Mouse (Mus musculus) neutrophil, adult 5-6 weeks (primary cell): ENCODE measurements around the gene Clba1. TPM values are rescaled to one million over a fixed set of nuclear protein-coding genes. Genes with fewer than 3 reads are reported as not detected.
"Not testable (repeated sequence)": the region's sequence is repeated elsewhere in the genome, so short reads cannot be mapped to it uniquely, and the experiment has no call there.

Experiments used
- ATAC-seq: fragments of 151-379, 151-347 bp; 2 replicates; pipeline ENCODE4 v1.8.0; 2017; ENCODE audit warnings: mild to moderate bottlenecking, moderate TSS enrichment; ENCODE audit not compliant: insufficient number of reproducible peaks, poor library complexity, low FRiP score, severe bottlenecking; ENCODE audit errors: extremely low read depth
- total RNA-seq: library from RNA; stranded (forward); fragments of 200-1000 nt; gene quantifications from 2 replicates; pipeline ENCODE4 v1.2.3, GENCODE M21; 2017

The Clba1 gene
- total RNA-seq, 1 experiment from 2014 or later: 0.70 TPM

DNA sequence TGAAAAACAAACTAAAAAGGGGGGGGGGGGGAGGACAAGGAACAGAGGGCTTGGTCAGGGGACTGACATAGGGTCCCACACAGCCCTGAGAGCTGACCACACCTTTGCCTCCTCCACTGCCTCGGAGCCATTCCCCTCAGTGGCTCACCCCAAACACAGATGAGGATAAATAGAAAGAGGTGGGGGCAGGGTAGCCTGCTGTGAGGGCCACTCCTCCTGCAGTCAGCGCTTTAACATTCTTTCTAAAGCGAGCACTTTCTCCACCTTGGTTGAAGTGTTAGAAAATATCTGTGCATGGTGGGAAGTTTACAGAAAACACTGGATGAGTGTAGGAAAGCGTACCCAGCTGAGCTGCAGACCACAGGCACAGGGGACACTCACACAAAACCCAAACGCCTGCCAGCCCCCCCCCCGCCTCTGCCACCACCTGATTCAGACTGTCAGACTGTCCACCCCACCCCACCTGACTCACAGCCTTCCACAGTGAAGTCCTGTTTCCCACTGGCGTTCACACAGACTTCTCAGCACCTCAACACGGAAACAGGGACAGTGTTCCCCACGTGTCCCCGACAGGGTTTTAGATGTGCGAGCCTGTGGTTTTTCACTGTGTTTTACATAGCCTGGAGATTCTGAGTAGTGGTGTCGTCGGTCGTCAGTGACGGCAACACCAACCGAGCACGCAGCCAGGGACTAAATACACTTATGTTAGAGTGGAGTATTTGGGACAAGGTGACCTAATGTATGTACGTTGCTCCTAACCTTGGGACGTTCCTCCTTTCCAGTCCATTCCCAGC lies 1.6 kb downstream of the Clba1 start:
- ATAC-seq: no peak

DNA sequence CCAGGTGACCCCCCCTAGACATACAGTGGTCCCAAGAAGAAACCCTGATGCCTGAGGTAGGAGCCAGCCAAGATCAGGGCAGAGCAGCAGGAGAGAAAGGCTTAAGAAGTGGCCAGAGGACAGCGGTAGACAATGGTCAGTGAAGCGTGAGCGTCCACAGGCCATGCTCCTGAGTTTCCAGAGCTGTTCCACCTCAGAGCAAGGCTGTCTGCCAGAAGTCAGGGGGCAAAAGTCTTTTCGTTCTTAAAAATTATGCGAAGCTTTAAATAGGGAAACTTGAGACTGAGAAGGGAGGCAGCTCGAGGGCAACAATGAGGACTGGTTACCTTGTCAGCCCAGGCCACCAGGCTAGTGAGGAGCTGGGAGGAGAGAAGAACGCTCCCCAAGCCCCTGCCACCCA lies 4.6 kb downstream of the Clba1 start:
- ATAC-seq: no peak

DNA sequence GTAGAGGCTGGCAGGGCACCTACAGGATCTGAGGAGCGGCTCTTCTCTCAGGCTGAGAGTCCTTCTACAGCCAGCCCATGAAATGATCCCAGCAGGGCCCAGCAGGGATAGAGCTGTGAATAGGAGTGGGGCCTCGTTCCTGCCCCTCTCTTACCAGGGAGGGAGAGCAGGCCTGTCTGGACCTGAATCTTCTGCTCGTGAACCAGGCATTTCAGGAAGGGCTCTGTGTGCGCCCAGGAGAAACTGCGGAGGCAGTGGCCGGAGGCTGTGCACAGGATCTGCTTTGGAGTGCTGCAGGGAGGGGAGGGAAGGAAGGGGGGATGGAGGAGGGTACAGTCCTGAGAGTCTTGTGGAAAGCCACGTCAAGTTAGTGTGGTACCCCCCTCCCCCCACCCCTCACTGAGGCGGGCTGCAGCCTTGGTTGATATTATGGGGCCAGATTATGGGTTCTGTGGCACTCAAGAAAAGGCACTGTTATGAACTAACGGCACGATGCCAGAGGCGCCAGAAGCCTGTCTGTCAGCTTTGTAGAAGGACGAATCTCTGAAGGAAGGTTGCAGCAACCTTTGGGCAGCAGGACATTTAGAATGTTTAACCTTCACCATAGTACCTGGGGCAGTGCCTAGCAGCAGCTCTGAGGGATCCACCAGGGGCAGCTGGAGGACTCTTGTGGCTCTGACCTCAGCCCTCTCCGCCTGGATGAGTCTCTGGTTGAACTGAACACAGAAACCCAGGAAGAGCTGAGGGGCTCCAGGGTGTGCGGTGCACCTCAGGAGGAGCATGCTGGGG lies 6.1 kb downstream of the Clba1 start:
- no peak for ATAC-seq

DNA sequence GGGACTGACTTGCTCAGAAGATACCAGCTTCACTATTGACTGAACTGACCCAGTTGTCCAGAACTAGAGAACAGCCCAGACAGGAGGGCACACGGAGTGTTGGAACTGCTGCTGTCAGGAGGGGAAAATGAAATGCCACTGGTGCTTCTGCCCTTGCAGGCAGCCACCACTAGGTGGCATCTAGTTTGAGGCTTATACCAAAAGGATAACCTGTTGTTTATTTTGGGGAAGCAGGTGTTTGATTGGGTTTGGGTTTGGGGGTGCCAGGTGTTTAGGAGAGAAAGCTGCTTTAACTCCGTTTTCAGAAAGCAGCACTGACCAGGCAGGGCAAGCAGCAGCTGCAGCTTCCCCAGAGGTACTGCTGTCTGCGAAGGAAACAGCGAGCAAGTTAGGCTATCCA lies 7.6 kb downstream of the Clba1 start:
- ATAC-seq: peak; percentile 66

DNA sequence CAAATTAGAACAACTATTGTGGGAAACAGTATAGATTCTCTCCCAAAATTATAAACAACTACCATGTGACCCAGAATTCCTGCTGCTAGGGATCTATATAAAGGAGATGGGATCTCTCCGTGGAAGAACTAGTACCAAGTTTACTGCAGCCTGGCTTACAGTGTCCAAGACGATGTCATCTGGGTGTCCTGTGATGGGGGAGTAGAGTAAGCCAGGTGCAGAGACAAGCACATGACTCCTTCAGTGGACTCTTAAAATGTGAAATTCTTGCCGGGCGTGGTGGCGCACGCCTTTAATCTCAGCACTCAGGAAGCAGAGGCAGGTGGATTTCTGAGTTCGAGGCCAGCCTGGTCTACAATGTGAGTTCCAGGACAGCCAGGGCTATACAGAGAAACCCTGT lies 8.1 kb downstream of the Clba1 start:
- ATAC-seq: not testable (repeated sequence)

DNA sequence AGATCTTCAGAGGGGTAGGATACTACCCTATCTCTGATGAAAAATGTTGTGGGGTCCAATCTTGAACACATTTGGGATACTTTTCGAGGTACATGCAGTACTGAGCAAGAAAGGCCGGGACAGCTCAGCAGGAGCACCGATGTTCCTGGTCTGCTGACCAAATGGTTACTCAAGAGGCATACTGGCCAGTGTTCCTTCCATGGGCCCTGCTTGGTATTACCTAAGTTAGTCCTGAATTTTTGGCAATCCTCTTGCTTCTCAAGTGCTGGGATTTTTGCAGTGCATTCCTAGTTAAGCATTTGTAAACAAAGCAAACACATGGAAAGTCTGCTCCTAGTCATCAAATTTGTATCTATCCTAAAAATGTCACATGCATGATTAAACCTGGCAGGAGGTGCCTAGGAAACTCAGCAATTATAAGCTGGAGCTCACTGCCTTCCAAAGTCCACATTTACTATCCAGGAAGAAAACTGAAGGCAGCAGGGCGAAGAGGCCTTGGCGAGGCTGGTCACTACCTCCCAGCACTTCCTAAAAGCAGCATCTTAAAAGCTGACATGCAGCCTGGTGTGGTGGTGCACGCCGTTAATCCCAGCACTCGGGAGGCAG lies 10.4 kb downstream of the Clba1 start:
- no peak for ATAC-seq

DNA sequence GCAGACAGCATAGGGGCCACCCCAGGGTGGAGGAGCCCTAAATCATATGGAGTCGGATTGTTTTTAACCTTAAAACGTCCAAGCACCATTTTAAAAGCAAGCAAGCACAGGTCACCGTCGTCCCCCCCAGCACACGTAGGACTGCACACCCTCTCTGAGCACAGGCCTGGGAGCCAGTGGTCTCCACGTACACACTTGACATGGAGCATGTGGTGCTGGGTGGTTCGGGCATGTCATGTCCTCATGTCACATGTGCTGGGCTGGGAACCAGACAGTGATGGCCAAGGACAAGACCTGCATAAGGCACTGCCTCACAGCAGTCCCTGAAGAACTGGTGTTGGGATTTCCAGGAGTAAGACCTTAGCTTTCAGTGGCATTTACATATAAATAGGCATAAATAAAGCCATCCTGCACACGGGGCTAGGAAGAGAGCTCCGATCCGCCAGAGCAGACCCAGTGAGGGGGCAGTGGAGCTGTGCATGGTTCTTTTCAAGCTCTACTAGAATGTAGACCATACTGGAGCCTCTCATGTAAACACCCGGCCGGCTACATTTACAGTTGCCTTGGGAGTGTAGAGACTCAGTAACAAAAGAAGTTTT lies 11.8 kb downstream of the Clba1 start:
- ATAC-seq: no peak

DNA sequence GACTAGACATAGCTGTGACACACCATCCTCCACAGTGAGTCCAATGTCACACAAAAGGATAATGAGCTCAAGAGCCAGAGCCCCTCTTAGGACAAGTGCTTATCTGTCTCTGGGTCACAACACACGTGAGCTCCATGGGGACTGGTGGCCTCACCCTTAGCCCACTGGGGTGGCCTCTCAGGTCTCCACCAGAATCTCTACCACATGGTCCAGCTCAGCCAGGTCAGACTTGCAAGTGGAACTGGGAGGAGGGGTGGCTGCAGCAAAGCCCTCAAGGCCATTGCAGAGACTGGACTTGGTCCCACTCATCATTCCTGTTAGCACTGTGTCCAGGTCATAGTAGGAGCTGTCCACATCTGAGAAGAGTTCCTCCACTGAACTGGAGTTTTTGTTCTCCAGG lies 12.5 kb downstream of the Clba1 start:
- ATAC-seq: no peak

DNA sequence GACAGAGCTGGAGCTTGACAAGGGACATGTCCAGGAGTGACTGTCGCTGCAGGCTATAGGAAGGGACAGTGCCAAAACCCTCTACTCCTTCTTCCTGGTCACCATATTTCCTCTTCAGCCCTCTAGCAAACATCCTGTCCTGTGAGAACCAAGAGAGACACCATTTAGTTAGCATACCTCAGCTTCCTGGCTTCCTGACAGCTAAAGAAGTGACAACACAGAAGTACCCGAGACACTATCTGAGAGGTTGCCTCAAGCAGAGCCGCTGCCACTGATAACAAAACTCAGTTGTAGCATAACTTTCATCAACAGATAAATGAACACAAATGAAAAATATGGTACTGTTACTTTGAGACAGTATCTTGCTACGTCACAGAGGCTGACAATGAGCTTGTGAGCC lies 13.2 kb downstream of the Clba1 start:
- ATAC-seq: no peak

DNA sequence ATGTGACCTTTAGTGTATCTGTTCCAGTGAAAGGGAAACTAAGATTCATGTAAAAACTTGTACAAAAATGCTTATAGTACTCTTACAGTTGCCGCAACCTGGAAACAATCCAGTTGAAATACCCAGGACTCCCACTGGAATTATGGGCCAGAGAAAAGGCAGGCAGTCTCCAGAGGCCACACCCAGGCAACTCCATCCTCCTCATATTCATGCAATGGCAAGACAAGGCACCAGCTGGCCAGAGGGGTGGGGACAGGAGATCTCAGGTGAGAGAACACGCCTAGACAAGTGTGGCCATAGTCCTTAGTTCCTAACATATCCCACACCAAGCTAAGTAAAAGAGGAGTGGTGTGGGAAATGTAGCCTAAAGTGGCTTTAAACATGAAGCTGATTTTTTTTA lies 13.9 kb downstream of the Clba1 start:
- ATAC-seq: no peak

DNA sequence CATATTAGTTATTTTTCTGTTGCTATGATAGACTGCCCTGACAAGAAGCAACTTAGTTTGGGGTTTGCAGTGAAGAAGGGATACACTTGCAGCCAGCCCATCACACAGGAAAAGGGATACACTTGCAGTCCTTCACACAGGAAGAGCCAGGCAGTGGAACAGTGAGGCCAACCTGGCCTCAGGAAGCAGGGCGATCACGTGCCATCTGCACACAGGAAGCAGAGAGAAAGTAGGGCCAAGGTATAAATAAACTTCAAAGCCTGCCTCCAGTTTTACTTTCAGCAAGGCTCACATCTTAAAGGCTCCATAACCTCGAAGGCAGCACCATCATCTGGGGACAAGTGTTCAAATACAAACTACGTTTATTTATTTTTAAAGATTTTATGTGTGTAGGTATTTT lies 14.5 kb downstream of the Clba1 start:
- ATAC-seq: peak; percentile 47

DNA sequence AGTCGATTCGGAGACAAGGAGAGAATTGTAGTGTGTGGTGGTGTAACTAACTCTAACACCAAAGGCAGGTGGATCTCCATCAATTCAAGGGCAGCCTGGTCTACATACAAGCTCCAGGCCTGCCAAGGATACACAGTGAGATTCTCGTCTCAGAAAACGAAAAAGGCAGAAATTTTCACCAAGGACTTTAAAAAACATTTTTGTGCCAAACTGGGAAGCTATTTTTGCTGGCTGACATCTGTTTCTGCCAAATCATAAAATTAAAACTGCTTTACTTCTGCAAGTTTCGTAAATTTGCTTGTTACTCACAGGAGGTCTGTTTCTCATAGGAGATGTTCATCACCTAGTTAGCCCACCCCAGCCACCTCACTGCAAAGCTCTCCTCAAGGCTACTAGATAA lies 17.2 kb downstream of the Clba1 start:
- ATAC-seq: no peak

DNA sequence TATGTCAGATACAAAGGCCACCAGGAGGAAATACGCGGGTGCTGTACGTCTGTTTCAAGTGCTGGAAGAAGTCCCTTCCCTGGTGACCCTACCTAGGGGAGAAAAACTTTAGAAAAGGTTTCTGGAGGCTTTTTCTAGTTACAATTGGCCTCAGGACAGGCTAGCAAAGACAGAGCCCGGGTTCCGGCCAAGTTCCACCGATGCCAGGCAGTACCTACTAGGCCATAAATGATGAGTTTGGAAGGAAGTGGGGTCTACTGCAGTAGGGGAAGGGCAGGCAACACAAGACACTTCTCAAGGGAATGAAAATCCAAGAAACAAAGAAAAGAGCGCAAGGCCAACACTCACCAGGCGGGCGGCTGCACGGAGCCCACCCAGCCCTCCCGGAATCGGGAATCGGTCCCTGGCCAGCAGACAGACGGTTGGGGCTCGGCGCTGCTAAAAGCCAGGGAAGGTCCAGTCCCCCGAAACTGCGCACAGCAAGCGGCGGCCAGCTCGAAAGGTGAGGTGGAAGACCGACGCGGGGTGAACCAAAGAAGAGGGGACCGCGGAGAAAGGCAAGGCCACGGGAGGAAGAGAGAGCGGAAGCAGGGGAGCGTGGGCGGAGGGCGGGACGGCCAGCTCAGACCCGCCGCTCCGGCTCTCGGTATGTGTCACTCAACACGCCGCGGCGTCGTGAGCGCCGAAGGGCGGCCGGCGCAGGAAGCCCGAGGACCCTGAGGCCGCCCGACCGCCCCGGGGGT lies 19.9 kb downstream of the Clba1 start:
- peak; percentile 28; the same call in 1 of the 2 replicates for ATAC-seq

DNA sequence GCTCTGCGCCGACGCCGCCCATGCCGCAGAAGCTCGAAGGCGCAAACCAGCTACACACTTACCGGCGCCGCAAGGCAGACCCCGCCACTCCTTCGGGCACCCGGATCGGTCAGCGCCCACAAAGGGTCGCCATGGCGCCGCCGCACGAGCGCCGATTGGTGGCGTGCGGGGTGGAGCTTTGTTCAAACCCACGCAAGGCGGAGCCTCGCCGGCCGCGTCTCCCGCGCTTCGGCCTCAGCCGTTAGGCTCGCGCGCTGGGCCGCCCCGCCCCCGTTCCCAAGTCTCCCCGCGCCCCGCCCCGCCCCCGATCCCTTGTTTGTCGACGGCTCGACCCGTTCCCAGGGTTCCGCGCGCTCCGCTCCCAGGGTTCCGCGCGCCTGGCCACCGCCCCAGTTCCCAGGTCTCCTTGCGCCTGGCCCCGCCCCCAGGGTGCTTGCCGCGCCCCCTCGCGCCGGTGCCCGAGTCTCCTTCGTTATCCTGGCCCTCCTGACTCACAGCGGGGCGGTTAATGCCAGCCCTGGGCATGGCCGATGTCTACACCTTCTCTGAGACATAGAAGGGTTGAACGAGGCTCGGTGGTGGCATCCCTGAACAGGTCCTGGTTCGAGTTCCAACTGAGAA lies 20.6 kb downstream of the Clba1 start, which contains the start of gene Cdca4:
Cdca4 (minus strand) TSS at position 180 of the 621 bp plus-strand sequence.
- peak; percentile 95 for ATAC-seq

DNA sequence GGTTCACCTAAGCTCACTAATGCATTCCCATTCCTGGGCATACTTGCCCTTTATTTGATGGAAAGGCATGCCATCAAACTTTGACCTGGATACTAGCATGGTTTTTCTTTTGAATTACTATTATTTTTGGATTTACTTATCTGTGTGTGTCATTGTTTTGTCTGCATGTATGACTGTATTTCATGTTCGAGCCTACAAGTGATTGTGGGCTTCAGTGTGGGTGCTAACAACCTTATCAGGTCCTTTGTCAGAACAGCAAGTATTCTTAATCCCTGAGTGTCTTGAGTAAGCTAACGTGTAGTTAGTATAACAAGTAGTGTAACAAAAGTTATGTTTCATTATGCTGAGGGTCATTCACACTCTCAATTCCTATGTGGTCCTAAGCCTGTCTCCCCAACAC lies 21.4 kb downstream of the Clba1 start:
- no peak for ATAC-seq

DNA sequence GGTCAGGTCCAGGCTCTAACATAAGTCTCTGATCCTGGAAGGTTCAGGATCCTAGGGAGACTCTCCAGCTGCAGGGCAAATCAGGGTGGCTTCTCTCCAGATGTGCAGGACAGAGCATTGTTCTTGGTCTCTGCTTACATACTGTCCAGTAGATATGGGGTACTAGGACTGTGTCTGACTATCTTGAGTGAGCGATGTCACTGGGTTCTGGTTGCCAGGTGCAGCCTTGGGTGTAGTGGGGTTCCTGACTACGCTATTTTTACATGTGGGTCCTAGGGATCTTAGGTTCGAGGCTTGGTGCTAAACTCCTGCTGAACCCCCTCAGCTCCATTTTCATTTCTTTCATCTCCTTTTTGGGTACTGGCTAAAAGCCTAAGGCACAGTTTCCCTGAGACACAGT lies 21.8 kb downstream of the Clba1 start:
- no peak for ATAC-seq

DNA sequence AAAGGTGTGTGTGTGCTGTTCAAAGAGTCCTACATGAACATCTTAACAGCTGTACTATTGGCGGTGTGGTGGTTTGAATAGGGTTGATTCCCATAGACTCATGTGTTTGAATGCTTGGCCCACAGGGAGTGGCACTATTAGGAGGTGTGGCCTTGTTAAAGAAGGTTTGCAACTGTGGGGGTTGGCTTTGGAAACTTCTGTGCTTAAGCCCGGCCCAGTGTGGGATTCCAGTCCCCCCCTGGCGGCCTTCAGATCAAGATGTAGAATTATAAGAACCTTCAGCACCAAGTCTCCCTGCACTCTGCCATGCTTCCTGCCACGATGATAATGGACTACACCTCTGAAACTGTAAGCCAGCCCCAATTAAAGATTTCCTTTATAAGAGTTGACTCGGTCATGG lies 23.7 kb downstream of the Clba1 start:
- ATAC-seq: no peak

DNA sequence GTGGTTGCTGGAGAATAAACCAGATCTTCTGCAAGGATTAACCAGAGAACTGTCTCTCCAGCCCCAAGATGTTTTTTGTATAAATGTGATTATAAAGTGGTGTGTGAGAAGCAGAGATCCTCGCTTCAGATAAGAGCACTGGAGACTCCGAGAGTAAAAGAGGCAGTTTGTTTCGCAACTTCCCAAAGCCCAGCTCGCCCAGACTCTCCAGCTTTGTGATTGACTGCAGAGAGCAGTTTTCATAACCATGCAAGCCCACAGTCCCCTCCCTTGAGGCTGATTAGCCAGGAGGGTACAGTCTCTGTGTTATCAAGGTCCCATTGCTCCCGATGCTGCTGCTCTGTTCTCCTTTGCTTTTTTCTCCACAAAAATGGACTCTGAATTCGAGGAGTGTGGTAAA lies 24.8 kb downstream of the Clba1 start:
- no peak for ATAC-seq
